Mouse (Mus musculus) right cerebral cortex, postnatal 4 days (tissue): ENCODE results near the gene Cables2.

Source experiments
- DNase-seq: peaks from one replicate; pipeline ENCODE4 v3.0.0-alpha.2; 2022

The Cables2 gene

GRCm38 (mm10) chr2:180222250-180222649 lies 51.0 kb downstream of the Cables2 start:
- no peak for DNase-seq

GRCm38 (mm10) chr2:180221051-180221450 lies 52.2 kb downstream of the Cables2 start:
- DNase-seq, result no peak

GRCm38 (mm10) chr2:180220165-180220564 lies 53.1 kb downstream of the Cables2 start:
- no peak for DNase-seq

GRCm38 (mm10) chr2:180219145-180219943 lies 54.0 kb downstream of the Cables2 start:
- peak; percentile 35 for DNase-seq

GRCm38 (mm10) chr2:180218677-180219076 lies 54.6 kb downstream of the Cables2 start:
- DNase-seq, result peak; percentile 43

- DNase-seq, result no peak
These were observed 55.1 kb downstream of the Cables2 start for GRCm38 (mm10) chr2:180218241-180218640.

GRCm38 (mm10) chr2:180217587-180217986 lies 55.7 kb downstream of the Cables2 start:
- DNase-seq, result peak; percentile 56

GRCm38 (mm10) chr2:180216921-180217320 lies 56.4 kb downstream of the Cables2 start:
- no peak for DNase-seq

- DNase-seq, result no peak
These were observed 57.3 kb downstream of the Cables2 start for GRCm38 (mm10) chr2:180215951-180216350.

- DNase-seq, result no peak
These were observed 58.3 kb downstream of the Cables2 start for GRCm38 (mm10) chr2:180215011-180215461.

- DNase-seq, result no peak
These were observed 58.8 kb downstream of the Cables2 start for GRCm38 (mm10) chr2:180214352-180214978.

- no peak for DNase-seq
These were observed 61.0 kb downstream of the Cables2 start for GRCm38 (mm10) chr2:180212255-180212654.

- DNase-seq, result no peak
These were observed 64.3 kb downstream of the Cables2 start for GRCm38 (mm10) chr2:180208976-180209375.
